Mouse (Mus musculus) kidney, adult 2 months (tissue): ENCODE measurements around the gene Hexim2. TPM values are rescaled to one million over a fixed set of nuclear protein-coding genes. Genes with fewer than 3 reads are reported as not detected.

ENCODE experiments used
- DNase-seq: peaks from one replicate; pipeline ENCODE4 v3.0.0; 2021
- H3K27ac ChIP-seq: fragments of 200-500 bp; 2 replicates; pipeline ENCODE4 v1.5.1; 2012; ENCODE audit warnings: low read depth, low read length, control low read depth, inconsistent platforms; ENCODE audit not compliant: insufficient read depth
- H3K27me3 ChIP-seq: fragments of 200-500 bp; replicated peaks from 2 replicates; pipeline ENCODE4 v1.6.1; 2012; ENCODE audit warnings: mild to moderate bottlenecking, moderate library complexity, low read length, inconsistent platforms; ENCODE audit not compliant: control insufficient read depth, insufficient read depth
- H3K36me3 ChIP-seq: fragments of 200-500 bp; 2 replicates; pipeline ENCODE4 v1.6.1; 2012; ENCODE audit warnings: mild to moderate bottlenecking, moderate library complexity, low read length, inconsistent platforms; ENCODE audit not compliant: control insufficient read depth, insufficient read depth
- H3K4me1 ChIP-seq: fragments of 200-500 bp; 2 replicates; pipeline ENCODE4 v1.6.1; 2011; ENCODE audit warnings: low read length; ENCODE audit not compliant: control insufficient read depth, insufficient read depth
- H3K4me3 ChIP-seq: fragments of 200-500 bp; 2 replicates; pipeline ENCODE4 v1.5.1; 2011; ENCODE audit warnings: mild to moderate bottlenecking, low read depth, low read length, control low read depth; ENCODE audit not compliant: insufficient read depth
- CTCF ChIP-seq: fragments of 200-500 bp; conservative IDR thresholded peaks from 2 replicates; pipeline ENCODE4 v1.5.1; 2011; ENCODE audit warnings: low read depth, mild to moderate bottlenecking, control low read depth, low read length, moderate library complexity, mixed read lengths; ENCODE audit not compliant: insufficient read depth, insufficient read length
- POLR2A ChIP-seq: fragments of 200-500 bp; IDR thresholded peaks from one replicate; pipeline ENCODE4 v1.6.1; 2011; ENCODE audit warnings: low read depth, low read length, control low read depth
- WGBS: fragments of 180-500 bp; shearing (Covaris S2); methylation state at CpG from one replicate; pipeline ENCODE4 v1.1.7; 2018; 5-methylcytosine and 5-hydroxymethylcytosine counted together
- polyA plus RNA-seq: library from polyadenylated mRNA; depleted of rRNA; stranded (reverse); fragments of >200 nt; gene quantifications from 2 replicates; pipeline ENCODE4 v1.2.3, GENCODE M21; 2012

The Hexim2 gene
- polyA plus RNA-seq, 1 experiment, result 4.0 TPM

- Histone ChIP-seq H3K36me3 (no peaks in the 10 kb centered on the region), H3K4me1 (peaks cover 42% of the 10 kb centered on the region), H3K27me3 (no peaks in the 10 kb centered on the region), H3K27ac (peak overlapping the region; percentile 90), H3K4me3 (no peak overlapping the region)
- DNase-seq, result peak; percentile 78
- 59% methylated on average over 5 of the region's 5 CpGs for WGBS
- TF ChIP-seq POLR2A, result no peak
- no peak for TF ChIP-seq CTCF
Observed at GRCm38 (mm10) chr11:103174411-103174832, 42.2 kb downstream of the Hexim2 start.

- Histone ChIP-seq H3K27ac (peak overlapping the region; percentile 90), H3K4me3 (no peak overlapping the region), H3K4me1 (peaks cover 41% of the 10 kb centered on the region), H3K36me3 (no peaks in the 10 kb centered on the region), H3K27me3 (no peaks in the 10 kb centered on the region)
- 27% methylated on average over 8 of the region's 8 CpGs for WGBS
- DNase-seq, result peak; percentile 52
- no peak for TF ChIP-seq CTCF
- TF ChIP-seq POLR2A, result no peak
Observed at GRCm38 (mm10) chr11:103174891-103175391, 42.7 kb downstream of the Hexim2 start.

GRCm38 (mm10) chr11:103175688-103176442 lies 43.6 kb downstream of the Hexim2 start:
- Histone ChIP-seq H3K4me3 (no peak overlapping the region), H3K4me1 (peaks cover 38% of the 10 kb centered on the region), H3K27ac (0 out of 2 replicates have a peak overlapping the region, but pooled peaks have one; percentile 14), H3K27me3 (no peaks in the 10 kb centered on the region), H3K36me3 (no peaks in the 10 kb centered on the region)
- no peak for TF ChIP-seq CTCF
- no peak for TF ChIP-seq POLR2A
- WGBS, result 59% methylated on average over 14 of the region's 14 CpGs
- DNase-seq, result no peak

GRCm38 (mm10) chr11:103176510-103176909 lies 44.3 kb downstream of the Hexim2 start:
- TF ChIP-seq POLR2A (no peak), CTCF (no peak)
- no peak overlapping the region for H3K27ac ChIP-seq
- 89% methylated on average over 1 of the region's 1 CpGs for WGBS
- no peak overlapping the region for H3K4me3 ChIP-seq
- peaks cover 38% of the 10 kb centered on the region for H3K4me1 ChIP-seq
- DNase-seq, result no peak
- no peaks in the 10 kb centered on the region for H3K27me3 ChIP-seq
- H3K36me3 ChIP-seq, result no peaks in the 10 kb centered on the region

- 78% methylated on average over 5 of the region's 5 CpGs for WGBS
- DNase-seq, result no peak
Observed at GRCm38 (mm10) chr11:103177216-103177615, 45.0 kb downstream of the Hexim2 start.

GRCm38 (mm10) chr11:103177815-103178485 lies 45.7 kb downstream of the Hexim2 start:
- DNase-seq, result no peak
- peaks cover 39% of the 10 kb centered on the region for H3K4me1 ChIP-seq
- WGBS, result 87% methylated on average over 15 of the region's 15 CpGs
- no peaks in the 10 kb centered on the region for H3K27me3 ChIP-seq
- H3K4me3 ChIP-seq, result no peak overlapping the region
- H3K36me3 ChIP-seq, result no peaks in the 10 kb centered on the region
- TF ChIP-seq CTCF (no peak), POLR2A (no peak)
- no peak overlapping the region for H3K27ac ChIP-seq

More at GRCm38 (mm10) chr11:103177216-103177615, 45.0 kb downstream of the Hexim2 start:
- peaks cover 38% of the 10 kb centered on the region for H3K4me1 ChIP-seq
- H3K27ac ChIP-seq, result no peak overlapping the region
- H3K36me3 ChIP-seq, result no peaks in the 10 kb centered on the region
- TF ChIP-seq POLR2A (no peak), CTCF (no peak)
- no peak overlapping the region for H3K4me3 ChIP-seq
- no peaks in the 10 kb centered on the region for H3K27me3 ChIP-seq

GRCm38 (mm10) chr11:103178748-103179147 lies 46.5 kb downstream of the Hexim2 start:
- TF ChIP-seq CTCF (no peak), POLR2A (no peak)
- DNase-seq, result no peak
- H3K4me3 ChIP-seq, result no peak overlapping the region
- H3K4me1 ChIP-seq, result peaks cover 33% of the 10 kb centered on the region
- 96% methylated on average over 8 of the region's 8 CpGs for WGBS
- H3K27ac ChIP-seq, result no peak overlapping the region
- no peaks in the 10 kb centered on the region for H3K36me3 ChIP-seq
- H3K27me3 ChIP-seq, result no peaks in the 10 kb centered on the region
